Mouse (Mus musculus): Measurements from ENCODE around the gene Dennd1a. TPM values are rescaled to one million over a fixed set of nuclear protein-coding genes. Genes with fewer than 3 reads are reported as not detected.

The Dennd1a gene
- total and polyA plus RNA-seq, 3 experiments, result 17.6 to 26.8 (median 22.0) TPM

DNA sequence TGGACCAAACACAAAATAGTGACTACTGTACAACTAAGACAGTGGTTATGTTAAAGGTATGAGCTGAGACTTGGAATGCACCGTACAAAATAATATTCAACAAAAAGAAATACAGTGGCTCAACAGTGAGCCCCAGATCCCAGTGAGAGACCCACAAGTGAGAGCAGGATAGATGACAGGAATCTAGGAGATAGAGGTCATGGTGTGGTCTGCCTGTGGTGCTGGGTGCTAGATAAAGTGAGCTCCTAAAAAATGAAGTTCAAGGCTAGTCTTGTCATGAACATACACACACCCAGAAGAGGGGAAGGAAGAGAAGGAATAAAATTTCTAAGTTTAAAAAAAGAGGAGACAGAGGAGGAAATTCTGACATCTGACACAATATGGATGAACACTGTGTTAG is 95.2 kb downstream of the Dennd1a start:
- H3K27me3 ChIP-seq (ENCODE audit: control insufficient read depth, insufficient read depth, low read length), result no peaks in the 10 kb centered on the region
- 89% methylated on average over 1 of the region's 1 CpGs for WGBS
- no peak overlapping the region for H3K4me3 ChIP-seq
- no peak overlapping the region for H3K27ac ChIP-seq
- intact Hi-C loops (cut with DNase I), result no loop called here
- H3K36me3 ChIP-seq (ENCODE audit: control insufficient read depth, insufficient read depth, low read length), result peaks cover 8% of the 10 kb centered on the region
- no peak overlapping the region for H3K9ac ChIP-seq (ENCODE audit: low read depth, low read length)
- no peak for DNase-seq
- H3K4me1 ChIP-seq (ENCODE audit: control insufficient read depth, insufficient read depth, low read length), result peaks cover 3% of the 10 kb centered on the region; the same call in 1 of the 2 replicates
- no peaks in the 10 kb centered on the region for H3K79me2 ChIP-seq (replicated peaks; ENCODE audit: control insufficient read depth, insufficient read depth, low read length)
- no peak for TF ChIP-seq EP300 (IDR thresholded peaks at IDR 0.05; ENCODE audit: insufficient read depth, low read depth, low read length)
- no peak for TF ChIP-seq POLR2A (IDR thresholded peaks at IDR 0.05; ENCODE audit: insufficient read depth, low read depth, low read length)
- no peak for TF ChIP-seq CTCF (IDR thresholded peaks at IDR 0.05)

GRCm38 (mm10) chr2:38191601-38192000 is 95.6 kb downstream of the Dennd1a start:
- intact Hi-C loops (cut with DNase I), result no loop called here
- no peak overlapping the region for H3K4me3 ChIP-seq
- no peaks in the 10 kb centered on the region for H3K79me2 ChIP-seq (replicated peaks; ENCODE audit: control insufficient read depth, insufficient read depth, low read length)
- H3K27ac ChIP-seq, result no peak overlapping the region
- H3K27me3 ChIP-seq (ENCODE audit: control insufficient read depth, insufficient read depth, low read length), result no peaks in the 10 kb centered on the region
- DNase-seq, result no peak
- no peak overlapping the region for H3K9ac ChIP-seq (ENCODE audit: low read depth, low read length)
- peaks cover 3% of the 10 kb centered on the region; the same call in 1 of the 2 replicates for H3K4me1 ChIP-seq (ENCODE audit: control insufficient read depth, insufficient read depth, low read length)
- no peak for TF ChIP-seq EP300 (IDR thresholded peaks at IDR 0.05; ENCODE audit: insufficient read depth, low read depth, low read length)
- TF ChIP-seq CTCF (IDR thresholded peaks at IDR 0.05), result no peak
- TF ChIP-seq POLR2A (IDR thresholded peaks at IDR 0.05; ENCODE audit: insufficient read depth, low read depth, low read length), result no peak
- H3K36me3 ChIP-seq (ENCODE audit: control insufficient read depth, insufficient read depth, low read length), result peaks cover 5% of the 10 kb centered on the region

DNA sequence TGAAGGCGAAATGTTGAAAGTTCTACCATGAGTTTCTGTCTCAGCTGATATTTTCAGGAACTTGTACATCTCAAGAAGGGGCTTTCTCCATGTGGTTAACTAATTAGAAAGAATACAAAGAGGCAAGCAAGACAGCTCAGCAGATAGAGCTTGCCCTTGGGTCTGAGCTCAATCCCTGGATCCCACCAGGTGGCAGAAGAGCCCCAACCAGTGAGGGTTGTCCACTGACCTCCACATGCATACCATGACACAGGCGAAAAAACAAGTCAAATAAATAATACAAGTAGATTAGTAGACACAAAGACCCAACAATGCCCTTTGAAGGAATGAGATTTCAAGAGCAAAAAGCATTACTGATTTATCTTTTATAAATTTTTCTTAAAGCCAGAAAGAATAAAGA is 100.8 kb downstream of the Dennd1a start:
- Histone ChIP-seq H3K79me2 (replicated peaks; ENCODE audit: control insufficient read depth, insufficient read depth, low read length) (no peaks in the 10 kb centered on the region), H3K9ac (ENCODE audit: low read depth, low read length) (no peak overlapping the region), H3K27ac (no peak overlapping the region), H3K4me3 (no peak overlapping the region), H3K36me3 (ENCODE audit: control insufficient read depth, insufficient read depth, low read length) (no peaks in the 10 kb centered on the region), H3K4me1 (ENCODE audit: control insufficient read depth, insufficient read depth, low read length) (no peaks in the 10 kb centered on the region; the same call in 1 of the 2 replicates), H3K27me3 (ENCODE audit: control insufficient read depth, insufficient read depth, low read length) (no peaks in the 10 kb centered on the region)
- WGBS, result 86% methylated on average over 2 of the region's 2 CpGs
- TF ChIP-seq CTCF (IDR thresholded peaks at IDR 0.05), result peak; percentile 64
- TF ChIP-seq POLR2A (IDR thresholded peaks at IDR 0.05; ENCODE audit: insufficient read depth, low read depth, low read length), result no peak
- intact Hi-C loops (cut with DNase I), result loop anchor here (5.0 kb wide), 1 partner anchor 191 kb away; no protein-coding TSS in a partner anchor
- DNase-seq, result peak in 1 of 2 experiments; percentile 7

DNA sequence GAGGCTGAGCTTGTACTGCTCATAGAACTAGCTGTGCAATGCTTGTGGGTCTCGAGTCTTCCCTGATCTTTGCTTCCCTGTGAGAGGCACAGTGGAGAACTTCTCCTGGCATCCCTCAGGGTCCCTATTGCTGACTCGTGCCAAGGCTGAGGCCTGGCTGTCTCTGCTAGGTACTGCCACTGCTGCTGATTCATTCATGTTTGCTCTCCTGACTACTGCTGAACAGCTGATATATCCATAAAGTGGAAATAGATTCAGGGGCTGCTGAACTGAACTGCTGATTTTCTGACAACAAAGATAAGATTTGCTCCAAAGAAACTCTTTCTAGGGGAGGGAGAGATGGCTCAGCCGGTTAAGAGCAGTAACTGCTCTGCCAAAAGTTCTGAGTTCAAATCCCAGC is 102.2 kb downstream of the Dennd1a start:
- H3K79me2 ChIP-seq (replicated peaks; ENCODE audit: control insufficient read depth, insufficient read depth, low read length), result no peaks in the 10 kb centered on the region
- no peak overlapping the region for H3K4me3 ChIP-seq
- H3K9ac ChIP-seq (ENCODE audit: low read depth, low read length), result no peak overlapping the region
- no peak for DNase-seq
- WGBS, result 79% methylated on average over 3 of the region's 3 CpGs
- H3K27ac ChIP-seq, result no peak overlapping the region
- intact Hi-C loops (cut with DNase I), result loop anchor here (5.0 kb wide), 1 partner anchor 192 kb away; no protein-coding TSS in a partner anchor
- no peaks in the 10 kb centered on the region for H3K27me3 ChIP-seq (ENCODE audit: control insufficient read depth, insufficient read depth, low read length)
- no peaks in the 10 kb centered on the region; the same call in 1 of the 2 replicates for H3K4me1 ChIP-seq (ENCODE audit: control insufficient read depth, insufficient read depth, low read length)
- TF ChIP-seq POLR2A (IDR thresholded peaks at IDR 0.05; ENCODE audit: insufficient read depth, low read depth, low read length) (no peak), CTCF (IDR thresholded peaks at IDR 0.05) (no peak), EP300 (IDR thresholded peaks at IDR 0.05; ENCODE audit: insufficient read depth, low read depth, low read length) (no peak)
- no peaks in the 10 kb centered on the region for H3K36me3 ChIP-seq (ENCODE audit: control insufficient read depth, insufficient read depth, low read length)

GRCm38 (mm10) chr2:38183881-38184280 is 103.3 kb downstream of the Dennd1a start:
- Histone ChIP-seq H3K9ac (ENCODE audit: low read depth, low read length) (no peak overlapping the region), H3K36me3 (ENCODE audit: control insufficient read depth, insufficient read depth, low read length) (no peaks in the 10 kb centered on the region), H3K4me1 (ENCODE audit: control insufficient read depth, insufficient read depth, low read length) (no peaks in the 10 kb centered on the region; the same call in 1 of the 2 replicates), H3K4me3 (no peak overlapping the region), H3K27ac (no peak overlapping the region), H3K79me2 (replicated peaks; ENCODE audit: control insufficient read depth, insufficient read depth, low read length) (no peaks in the 10 kb centered on the region), H3K27me3 (ENCODE audit: control insufficient read depth, insufficient read depth, low read length) (no peaks in the 10 kb centered on the region)
- no peak for TF ChIP-seq CTCF (IDR thresholded peaks at IDR 0.05)
- no peak for TF ChIP-seq POLR2A (IDR thresholded peaks at IDR 0.05; ENCODE audit: insufficient read depth, low read depth, low read length)
- no peak for TF ChIP-seq EP300 (IDR thresholded peaks at IDR 0.05; ENCODE audit: insufficient read depth, low read depth, low read length)
- WGBS, result 84% methylated on average over 1 of the region's 1 CpGs
- intact Hi-C loops (cut with DNase I), result no loop called here
- no peak for DNase-seq

- intact Hi-C loops (cut with DNase I), result no loop called here
- DNase-seq, result no peak
- no peak overlapping the region for H3K27ac ChIP-seq
- H3K79me2 ChIP-seq (replicated peaks; ENCODE audit: control insufficient read depth, insufficient read depth, low read length), result no peaks in the 10 kb centered on the region
- no peak overlapping the region for H3K9ac ChIP-seq (ENCODE audit: low read depth, low read length)
- no peaks in the 10 kb centered on the region for H3K36me3 ChIP-seq (ENCODE audit: control insufficient read depth, insufficient read depth, low read length)
- H3K4me1 ChIP-seq (ENCODE audit: control insufficient read depth, insufficient read depth, low read length), result no peaks in the 10 kb centered on the region; the same call in 1 of the 2 replicates
- no peak overlapping the region for H3K4me3 ChIP-seq
- H3K27me3 ChIP-seq (ENCODE audit: control insufficient read depth, insufficient read depth, low read length), result no peaks in the 10 kb centered on the region
- TF ChIP-seq POLR2A (IDR thresholded peaks at IDR 0.05; ENCODE audit: insufficient read depth, low read depth, low read length) (no peak), EP300 (IDR thresholded peaks at IDR 0.05; ENCODE audit: insufficient read depth, low read depth, low read length) (no peak), CTCF (IDR thresholded peaks at IDR 0.05) (no peak)
- WGBS, result 98% methylated on average over 1 of the region's 1 CpGs
Observed at GRCm38 (mm10) chr2:38182283-38182682, 104.9 kb downstream of the Dennd1a start.

Measured in heart, adult 2 months (tissue).